Mouse (Mus musculus) layer of hippocampus, postnatal 14 days (tissue): ENCODE data around the gene Hrg. TPM values are rescaled to one million over a fixed set of nuclear protein-coding genes. Genes with fewer than 3 reads are reported as not detected.
"Not testable (repeated sequence)": the region's sequence is repeated elsewhere in the genome, so short reads cannot be mapped to it uniquely, and the experiment has no call there.

ENCODE experiments used
- DNase-seq, 2 experiments: peaks; one replicate each; pipeline ENCODE4 v3.0.0; 2021 to 2022; ENCODE audit warnings: low spot score in 2 of 2, mixed read lengths in 1 of 2
- total RNA-seq, 2 experiments: library from RNA; stranded (reverse); gene quantifications; 2 replicates each; pipeline ENCODE4 v1.2.3; 2021

Hrg gene
- total RNA-seq, 2 experiments from 2014 or later: not detected

- DNase-seq: no peak
These were observed 5.2 kb downstream of the Hrg start for GRCm38 (mm10) chr16:22956085-22956439.

- no peak for DNase-seq
These were observed 10.2 kb downstream of the Hrg start for GRCm38 (mm10) chr16:22961073-22961472.

- DNase-seq: no peak
These were observed 11.4 kb downstream of the Hrg start for GRCm38 (mm10) chr16:22962256-22962655.

- DNase-seq: no peak
These were observed 12.4 kb downstream of the Hrg start for GRCm38 (mm10) chr16:22963293-22963692.

GRCm38 (mm10) chr16:22967383-22968030, 16.6 kb downstream of the Hrg start:
- no peak for DNase-seq

- not testable (repeated sequence) for DNase-seq
These were observed 46.1 kb downstream of the Hrg start for GRCm38 (mm10) chr16:22996951-22997350.

Other genes with a start within 250 kb of the Hrg start
- not detected for gene Crygs, start 139.5 kb upstream of the Hrg start, total RNA-seq
- gene Tbccd1, start 93.4 kb upstream of the Hrg start, total RNA-seq: 10 to 100 TPM; 15.7 to 16.1 TPM
- 10 to 100 TPM; 69.5 to 76.3 TPM for gene Dnajb11, start 93.2 kb upstream of the Hrg start, total RNA-seq
- gene Ahsg, start 59.8 kb upstream of the Hrg start, total RNA-seq: not detected
- gene Fetub, start 32.7 kb upstream of the Hrg start, total RNA-seq: under 1 TPM in 1 of 2 experiments, not detected in 1; 0.48 TPM
- not detected for gene Kng2, start 78.4 kb downstream of the Hrg start, total RNA-seq
- gene Kng1, start 106.8 kb downstream of the Hrg start, total RNA-seq: not detected
- gene Eif4a2, start 156.4 kb downstream of the Hrg start, total RNA-seq: 100 to 1,000 TPM; 713 to 771 TPM
- 1 to 10 TPM; 4.8 to 5.1 TPM for gene Rfc4, start 176.7 kb downstream of the Hrg start, total RNA-seq
- not detected for gene Adipoq, start 195.5 kb downstream of the Hrg start, total RNA-seq